Mouse (Mus musculus) neural tube, embryonic 14.5 days (tissue): ENCODE measurements around the gene Gm20388. TPM values are rescaled to one million over a fixed set of nuclear protein-coding genes. Genes with fewer than 3 reads are reported as not detected.

Experiments used
- ATAC-seq: fragments of 200-750 bp; cut with Nextera tagmentation; 2 replicates; pipeline ENCODE4 v1.8.0; 2017; ENCODE audit warnings: low read depth, mild to moderate bottlenecking, moderate TSS enrichment, moderate library complexity
- H3K27ac ChIP-seq: fragments of 300-500 bp; sonication (generic); 2 replicates; pipeline ENCODE4 v1.5.1; 2014; ENCODE audit warnings: low read depth, mild to moderate bottlenecking, control low read depth, low read length, moderate library complexity, mixed read lengths
- H3K27me3 ChIP-seq: fragments of 300-500 bp; sonication (generic); 2 replicates; pipeline ENCODE4 v1.6.1; 2014; ENCODE audit warnings: low read length; ENCODE audit not compliant: control insufficient read depth, insufficient read depth
- H3K36me3 ChIP-seq: fragments of 300-500 bp; sonication (generic); 2 replicates; pipeline ENCODE4 v1.6.1; 2014; ENCODE audit warnings: low read length, mixed read lengths; ENCODE audit not compliant: control insufficient read depth, insufficient read depth
- H3K4me1 ChIP-seq: fragments of 300-500 bp; sonication (generic); 2 replicates; pipeline ENCODE4 v1.6.1; 2014; ENCODE audit warnings: low read length; ENCODE audit not compliant: control insufficient read depth, insufficient read depth
- H3K4me2 ChIP-seq: fragments of 300-500 bp; sonication (generic); 2 replicates; pipeline ENCODE4 v1.6.1; 2014; ENCODE audit warnings: mild to moderate bottlenecking, low read depth, low read length, control low read depth
- H3K4me3 ChIP-seq: fragments of 300-500 bp; sonication (generic); 2 replicates; pipeline ENCODE4 v1.5.1; 2014; ENCODE audit warnings: low read depth, low read length, control low read depth, mixed read lengths
- H3K9ac ChIP-seq: fragments of 300-500 bp; sonication (generic); replicated peaks from 2 replicates; pipeline ENCODE4 v1.6.1; 2014; ENCODE audit warnings: low read depth, mild to moderate bottlenecking, control low read depth, low read length, mixed read lengths
- H3K9me3 ChIP-seq: fragments of 300-500 bp; sonication (generic); 2 replicates; pipeline ENCODE4 v1.6.1; 2016; ENCODE audit warnings: low read length; ENCODE audit not compliant: control insufficient read depth
- WGBS: fragments of 180-500 bp; shearing (Covaris S2); extraction: QIAGEN DNeasy Blood & Tissue Kit; methylation state at CpG from one replicate; pipeline ENCODE4 v1.1.7; 2014; 5-methylcytosine and 5-hydroxymethylcytosine counted together
- polyA plus RNA-seq: library from polyadenylated mRNA; unstranded; fragments of >200 nt; fragmentation: Nextera tagmentation; extraction: Ambion mirVana; gene quantifications from 2 replicates; pipeline ENCODE4 v1.2.1, GENCODE M21; 2014

Gm20388 gene
- polyA plus RNA-seq, 1 experiment from 2014 or later: 10.3 TPM

DNA sequence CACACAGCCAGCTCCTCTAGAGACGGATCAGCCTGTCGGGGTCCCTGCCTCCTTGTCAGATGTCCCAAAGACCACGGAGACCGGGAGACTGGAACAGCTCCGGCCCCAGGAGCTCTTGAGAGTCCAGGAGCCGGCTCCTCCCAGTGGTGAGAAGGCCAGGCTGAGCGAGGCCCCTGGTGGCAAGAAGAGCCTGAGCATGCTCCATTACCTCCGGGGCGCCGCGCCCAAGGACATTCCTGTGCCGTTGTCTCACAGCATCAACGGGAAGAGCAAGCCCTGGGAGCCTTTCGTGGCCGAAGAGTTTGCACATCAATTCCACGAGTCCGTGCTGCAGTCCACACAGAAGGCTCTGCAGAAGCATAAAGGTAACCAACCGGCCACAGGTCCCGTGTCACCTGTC, 664.3 kb downstream of the Gm20388 start:
- Histone ChIP-seq H3K27ac (no peak overlapping the region), H3K27me3 (no peaks in the 10 kb centered on the region), H3K9ac (no peak overlapping the region), H3K4me3 (no peak overlapping the region), H3K9me3 (no peaks in the 10 kb centered on the region), H3K4me2 (no peak overlapping the region), H3K36me3 (peaks cover 80% of the 10 kb centered on the region), H3K4me1 (no peaks in the 10 kb centered on the region; the same call in 1 of the 2 replicates)
- 77% methylated on average over 19 of the region's 19 CpGs for WGBS
- no peak for ATAC-seq

- H3K4me2 ChIP-seq: no peak overlapping the region
- 75% methylated on average over 9 of the region's 9 CpGs for WGBS
- H3K9me3 ChIP-seq: no peaks in the 10 kb centered on the region
- no peaks in the 10 kb centered on the region for H3K27me3 ChIP-seq
- H3K36me3 ChIP-seq: peaks cover 76% of the 10 kb centered on the region
- H3K9ac ChIP-seq: no peak overlapping the region
- no peak overlapping the region for H3K4me3 ChIP-seq
- H3K27ac ChIP-seq: no peak overlapping the region
- no peaks in the 10 kb centered on the region for H3K4me1 ChIP-seq
- ATAC-seq: no peak
Observed at GRCm38 (mm10) chr8:120575801-120576200, 665.2 kb downstream of the Gm20388 start.

DNA sequence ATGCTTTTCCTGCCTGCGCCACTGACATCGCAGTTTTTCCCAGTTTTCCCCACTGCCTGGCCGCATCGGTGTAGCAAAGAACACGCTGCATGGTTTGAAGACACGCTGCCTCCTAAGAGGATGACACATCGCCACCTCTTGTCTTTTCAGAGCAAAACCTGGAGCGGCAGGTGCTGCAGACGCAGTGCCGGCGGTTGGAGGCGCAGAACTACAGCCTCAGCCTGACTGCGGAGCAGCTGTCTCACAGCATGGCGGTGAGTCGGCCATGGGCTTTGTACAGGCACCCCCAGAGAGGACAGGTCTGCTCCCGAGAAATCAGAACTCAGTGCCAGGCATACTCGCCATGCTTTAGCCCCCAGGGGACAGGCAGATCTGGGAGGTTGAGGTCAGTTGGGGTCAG, 667.2 kb downstream of the Gm20388 start:
- no peak overlapping the region for H3K27ac ChIP-seq
- no peak overlapping the region for H3K4me3 ChIP-seq

DNA sequence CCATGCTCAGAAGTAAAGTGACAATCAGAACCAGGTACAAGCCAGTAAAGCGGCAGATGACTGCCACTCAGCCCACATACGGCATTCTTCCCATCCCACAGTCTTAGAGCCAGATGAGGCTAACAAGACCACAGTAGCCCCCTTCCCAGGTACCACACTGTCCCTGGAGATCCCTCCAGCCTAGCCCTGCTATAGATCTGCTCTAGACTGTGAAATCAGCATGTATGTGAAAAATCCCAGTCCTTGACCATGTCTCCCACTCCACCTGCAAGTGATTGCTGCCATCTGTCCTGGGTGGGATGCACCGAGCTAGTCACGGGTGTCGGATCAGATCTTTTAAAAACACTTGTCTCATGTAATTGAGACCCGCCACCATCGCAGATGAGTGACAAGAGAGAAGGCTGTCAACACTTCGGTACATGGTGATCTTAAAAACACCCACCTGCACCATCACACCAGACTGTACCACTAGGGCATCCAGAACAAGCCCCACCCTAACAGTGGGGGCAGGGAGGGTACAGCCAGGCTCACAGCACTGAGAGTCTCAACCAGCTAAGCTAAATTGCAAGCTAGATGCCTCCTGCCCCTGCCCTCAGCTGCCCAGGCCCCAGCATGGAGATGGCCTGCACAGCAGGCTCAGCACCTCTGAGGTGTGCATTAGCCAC, 669.8 kb downstream of the Gm20388 start:
- H3K4me2 ChIP-seq: no peak overlapping the region
- no peaks in the 10 kb centered on the region for H3K4me1 ChIP-seq
- 92% methylated on average over 8 of the region's 8 CpGs for WGBS
- no peak overlapping the region for H3K27ac ChIP-seq
- H3K36me3 ChIP-seq: peaks cover 39% of the 10 kb centered on the region; the same call in 1 of the 2 replicates
- ATAC-seq: no peak
- H3K27me3 ChIP-seq: no peaks in the 10 kb centered on the region
- H3K9me3 ChIP-seq: no peaks in the 10 kb centered on the region
- H3K4me3 ChIP-seq: no peak overlapping the region
- no peak overlapping the region for H3K9ac ChIP-seq

More for the DNA sequence above, 667.2 kb downstream of the Gm20388 start:
- 79% methylated on average over 17 of the region's 17 CpGs for WGBS
- H3K36me3 ChIP-seq: peaks cover 60% of the 10 kb centered on the region
- ATAC-seq: no peak
- no peaks in the 10 kb centered on the region for H3K9me3 ChIP-seq
- no peaks in the 10 kb centered on the region for H3K27me3 ChIP-seq
- H3K9ac ChIP-seq: no peak overlapping the region
- no peaks in the 10 kb centered on the region for H3K4me1 ChIP-seq
- H3K4me2 ChIP-seq: no peak overlapping the region

DNA sequence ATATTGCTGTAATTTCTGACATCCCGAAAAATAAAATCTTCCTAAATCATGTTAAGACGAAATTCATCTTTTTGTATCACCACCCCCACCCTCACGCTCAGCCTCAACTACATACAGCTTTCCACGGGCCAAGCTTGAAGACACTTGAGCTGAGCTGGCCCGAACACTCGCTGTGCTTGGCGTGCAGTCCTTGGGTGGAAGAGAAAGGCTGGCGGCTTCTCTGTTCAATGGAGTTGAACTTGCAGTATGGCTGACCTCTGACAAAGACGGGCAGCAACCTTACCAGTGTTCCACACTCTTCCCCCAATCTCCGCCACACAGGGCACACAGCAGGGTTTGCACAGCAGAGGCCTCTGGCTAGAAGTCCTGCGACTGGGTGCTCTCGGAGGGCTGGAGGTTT, 670.7 kb downstream of the Gm20388 start:
- Histone ChIP-seq H3K9me3 (no peaks in the 10 kb centered on the region), H3K4me3 (no peak overlapping the region), H3K27ac (no peak overlapping the region), H3K4me1 (no peaks in the 10 kb centered on the region), H3K36me3 (peaks cover 31% of the 10 kb centered on the region; the same call in 1 of the 2 replicates), H3K27me3 (no peaks in the 10 kb centered on the region), H3K9ac (no peak overlapping the region), H3K4me2 (no peak overlapping the region)
- no peak for ATAC-seq
- 92% methylated on average over 12 of the region's 12 CpGs for WGBS

DNA sequence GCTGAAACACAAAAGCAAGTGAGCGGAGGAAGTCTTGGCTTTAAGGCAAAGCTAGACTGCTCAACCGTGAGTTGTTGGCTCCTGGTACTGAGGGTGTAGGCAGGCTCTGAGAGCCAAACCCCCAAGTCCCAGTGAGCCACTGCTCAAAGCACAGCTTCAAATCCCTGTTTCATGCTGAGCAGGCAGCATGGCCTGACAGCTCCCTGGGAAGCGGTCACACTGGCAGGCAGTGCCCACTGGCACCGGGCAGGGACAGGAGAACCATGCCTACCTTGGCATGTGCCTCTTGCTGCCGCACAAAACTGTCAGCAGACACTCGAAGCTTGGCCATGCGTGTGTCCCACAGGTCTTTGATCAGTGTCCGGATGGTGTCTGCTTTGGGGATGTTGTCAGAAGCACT, 671.2 kb downstream of the Gm20388 start:
- Histone ChIP-seq H3K4me3 (no peak overlapping the region), H3K4me1 (no peaks in the 10 kb centered on the region), H3K9me3 (no peaks in the 10 kb centered on the region), H3K36me3 (peaks cover 26% of the 10 kb centered on the region; the same call in 1 of the 2 replicates), H3K27me3 (no peaks in the 10 kb centered on the region), H3K9ac (no peak overlapping the region), H3K4me2 (no peak overlapping the region), H3K27ac (no peak overlapping the region; the same call in 1 of the 2 replicates)
- WGBS: 95% methylated on average over 8 of the region's 8 CpGs
- ATAC-seq: no peak

DNA sequence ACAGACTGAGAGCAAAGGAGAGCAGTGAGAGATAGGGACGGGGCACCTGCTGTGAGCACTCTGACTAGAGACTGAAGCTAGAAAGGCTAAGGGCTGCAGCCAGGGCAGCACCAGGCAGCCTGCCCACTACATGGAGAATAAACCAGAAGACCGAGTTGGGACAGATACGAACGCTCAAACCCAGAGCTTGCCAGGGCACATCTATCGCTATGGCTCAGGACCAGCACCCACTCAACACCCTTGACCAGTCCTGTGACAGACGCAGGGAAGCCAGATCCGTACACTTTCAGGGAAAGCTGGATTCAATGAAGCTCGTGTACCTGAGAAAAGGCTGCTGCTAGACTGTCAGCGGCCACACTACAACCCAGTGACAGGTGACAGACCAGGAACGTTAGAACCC, 674.9 kb downstream of the Gm20388 start:
- no peak for ATAC-seq
- Histone ChIP-seq H3K27me3 (no peaks in the 10 kb centered on the region), H3K9ac (no peak overlapping the region), H3K27ac (no peak overlapping the region), H3K9me3 (no peaks in the 10 kb centered on the region), H3K4me1 (peaks cover 8% of the 10 kb centered on the region), H3K4me2 (no peak overlapping the region), H3K36me3 (no peaks in the 10 kb centered on the region), H3K4me3 (no peak overlapping the region)
- 92% methylated on average over 10 of the region's 10 CpGs for WGBS

GRCm38 (mm10) chr8:120588908-120589771, 678.5 kb downstream of the Gm20388 start, which contains the start of gene Gins2:
Gins2 (minus strand) TSS chr8:120589304.
- Histone ChIP-seq H3K27me3 (no peaks in the 10 kb centered on the region), H3K27ac (0 out of 2 replicates have a peak within 1 kb of the TSS, but pooled peaks have one; percentile 36), H3K4me2 (peak within 1 kb of the TSS; percentile 79), H3K9ac (peak within 1 kb of the TSS; percentile 28), H3K4me1 (peaks cover 10% of the 10 kb centered on the region), H3K36me3 (no peaks in the 10 kb centered on the region), H3K4me3 (peak within 1 kb of the TSS; percentile 45), H3K9me3 (no peaks in the 10 kb centered on the region)
- ATAC-seq: peak; percentile 99
- under 1% methylated on average over 67 of the region's 67 CpGs for WGBS

GRCm38 (mm10) chr8:120589921-120590320, 679.3 kb downstream of the Gm20388 start:
- no peak for ATAC-seq
- peak overlapping the region; percentile 45; the same call in 1 of the 2 replicates for H3K4me3 ChIP-seq
- peaks cover 10% of the 10 kb centered on the region for H3K4me1 ChIP-seq
- peak overlapping the region; percentile 79 for H3K4me2 ChIP-seq
- no peaks in the 10 kb centered on the region for H3K9me3 ChIP-seq
- H3K27me3 ChIP-seq: no peaks in the 10 kb centered on the region
- no peak overlapping the region for H3K27ac ChIP-seq
- 66% methylated on average over 2 of the region's 2 CpGs for WGBS
- H3K36me3 ChIP-seq: no peaks in the 10 kb centered on the region
- peak overlapping the region; percentile 7; the same call in 1 of the 2 replicates for H3K9ac ChIP-seq
